Mouse (Mus musculus) CH12.LX (cell line): ENCODE results near the gene Lpar1.

Experiments
- CTCF ChIP-seq, 2 experiments: IDR thresholded peaks in 1 of 2; conservative IDR thresholded peaks in 1 of 2; 2 replicates each; pipeline ENCODE4 v1.5.1; 2011 to 2012; ENCODE audit warnings: low read depth in 2 of 2, low read length in 2 of 2, improper control_type of control experiment in 1 of 2, inconsistent platforms in 1 of 2, mild to moderate bottlenecking in 1 of 2, moderate library complexity in 1 of 2
- EP300 ChIP-seq: IDR thresholded peaks from 2 replicates; pipeline ENCODE4 v1.6.1; 2011; ENCODE audit warnings: low read length, improper control_type of control experiment
- GABPA ChIP-seq: IDR thresholded peaks from 2 replicates; pipeline ENCODE4 v1.6.1; 2012; ENCODE audit warnings: low read depth, low read length, improper control_type of control experiment, inconsistent platforms; ENCODE audit not compliant: insufficient replicate concordance
- MAX ChIP-seq: IDR thresholded peaks from 2 replicates; pipeline ENCODE4 v1.6.1; 2011; ENCODE audit warnings: low read length, improper control_type of control experiment
- POLR2A ChIP-seq: IDR thresholded peaks from 2 replicates; pipeline ENCODE4 v1.6.1; 2011; ENCODE audit warnings: low read depth, mild to moderate bottlenecking, improper control_type of control experiment, low read length
- POLR2AphosphoS2 ChIP-seq: IDR thresholded peaks from 2 replicates; pipeline ENCODE4 v1.6.1; 2011; ENCODE audit warnings: low read depth, low read length, improper control_type of control experiment
- TBP ChIP-seq: conservative IDR thresholded peaks from 2 replicates; pipeline ENCODE4 v1.6.1; 2011; ENCODE audit warnings: low read depth, low read length, improper control_type of control experiment

GRCm38 (mm10) chr4:58520531-58520930 is 33.2 kb downstream of the Lpar1 start:
- TF ChIP-seq POLR2AphosphoS2 (no peak), CTCF (conservative IDR thresholded peaks at IDR 0.05 in 1 of 2, IDR thresholded peaks at IDR 0.05 in 1 of 2; ENCODE audit: low read depth in 2 of 2, low read length in 2 of 2) (no peak), GABPA (no peak), MAX (no peak), EP300 (no peak), POLR2A (no peak), TBP (no peak)
